Mouse (Mus musculus) thymus, adult 2 months (tissue): ENCODE measurements around the gene Ube2m.

ENCODE experiments used
- CTCF ChIP-seq: fragments of 200-500 bp; IDR thresholded peaks from 2 replicates; pipeline ENCODE4 v1.5.1; 2012; ENCODE audit warnings: mild to moderate bottlenecking, control low read depth, low read length, moderate library complexity, borderline replicate concordance; ENCODE audit not compliant: control insufficient read depth, poor library complexity, insufficient read depth; ENCODE audit errors: extremely low read depth
- POLR2A ChIP-seq: fragments of 200-500 bp; IDR thresholded peaks from 2 replicates; pipeline ENCODE4 v1.6.1; 2012; ENCODE audit warnings: mild to moderate bottlenecking, low read length, control low read depth, moderate library complexity; ENCODE audit not compliant: control insufficient read depth, poor library complexity, insufficient read depth; ENCODE audit errors: extremely low read depth

- TF ChIP-seq POLR2A (no peak), CTCF (no peak)
These were observed 44.9 kb downstream of the Ube2m start for GRCm38 (mm10) chr7:12993148-12993547.
